Mouse (Mus musculus): ENCODE measurements around the gene Spcs1.

DNA sequence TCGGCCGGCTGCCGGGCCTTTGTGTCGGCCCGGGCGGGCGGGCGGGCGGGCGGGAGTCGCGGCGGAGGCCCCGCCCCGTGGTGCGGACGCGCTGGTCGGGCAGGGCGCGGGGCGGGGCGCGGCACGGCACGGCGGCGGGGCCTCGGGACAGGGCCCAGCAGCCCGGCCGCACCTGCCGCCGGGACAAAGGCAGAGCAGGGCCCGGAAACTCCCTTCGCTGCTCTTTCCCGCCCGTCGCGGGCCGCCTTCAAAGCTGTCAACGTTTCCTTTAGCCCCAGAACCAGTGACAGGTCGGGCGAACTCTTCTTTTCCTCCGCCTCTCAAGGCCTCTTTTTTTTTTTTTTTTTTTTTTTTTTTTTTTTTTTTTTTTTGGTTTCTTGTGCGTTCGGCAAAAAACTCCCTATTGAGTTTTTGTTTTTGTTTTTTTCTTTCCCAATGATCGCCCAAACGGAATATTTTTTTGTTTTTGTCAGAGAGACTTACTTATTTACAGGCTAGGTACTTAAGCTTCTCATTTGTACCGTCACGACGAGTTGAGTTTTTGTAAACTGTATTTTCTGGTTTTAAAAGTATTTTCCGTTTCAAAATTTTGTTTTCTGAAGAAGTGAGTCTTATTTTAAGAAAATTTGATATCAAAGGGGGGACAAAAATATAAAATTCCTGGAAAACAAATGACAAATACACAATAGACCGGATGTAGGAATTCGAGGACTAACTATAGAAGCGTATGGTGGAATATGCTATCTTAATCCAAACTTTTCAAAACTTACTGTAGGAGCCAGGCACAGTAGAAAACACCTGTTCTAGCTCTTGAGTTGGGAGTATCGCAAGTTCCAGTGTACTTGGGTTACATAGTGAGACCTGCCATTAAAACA is 18.1 kb upstream of the Spcs1 start:
- TF ChIP-seq CTCF (IDR thresholded peaks at IDR 0.05; ENCODE audit: borderline replicate concordance, extremely low read depth, insufficient read depth, insufficient read length) (no peak), POLR2A (IDR thresholded peaks at IDR 0.05; ENCODE audit: borderline replicate concordance, extremely low read depth, insufficient read depth, insufficient read length, poor library complexity, severe bottlenecking) (no peak; the same call in 1 of the 2 replicates)

All from brain, embryonic 14.5 days (tissue).